Mouse (Mus musculus): Measurements from ENCODE around the gene Mettl27. TPM values are rescaled to one million over a fixed set of nuclear protein-coding genes. Genes with fewer than 3 reads are reported as not detected.

The Mettl27 gene
- polyA plus RNA-seq, 1 experiment from 2014 or later = 23.9 TPM

- no peak overlapping the region for H3K4me3 ChIP-seq (ENCODE audit: low read depth, low read length)
- no peaks in the 10 kb centered on the region for H3K27me3 ChIP-seq (ENCODE audit: insufficient read depth, low read length)
- no peak for TF ChIP-seq CTCF (IDR thresholded peaks at IDR 0.05; ENCODE audit: low read depth)
- H3K9me3 ChIP-seq (ENCODE audit: low read depth, low read length) = no peaks in the 10 kb centered on the region
- H3K4me2 ChIP-seq = no peak overlapping the region
- H3K36me3 ChIP-seq (ENCODE audit: insufficient read depth) = no peaks in the 10 kb centered on the region
- no peak overlapping the region for H3K9ac ChIP-seq
- WGBS = 7% methylated on average over 7 of the region's 7 CpGs
- DNase-seq (peak; percentile 56), ATAC-seq (ENCODE audit: insufficient read depth) (peak; percentile 56; the same call in 1 of the 2 replicates)
- no peaks in the 10 kb centered on the region; the same call in 1 of the 2 replicates for H3K4me1 ChIP-seq (ENCODE audit: insufficient read depth)
- H3K27ac ChIP-seq (ENCODE audit: low read depth) = peak overlapping the region; percentile 71; the same call in 1 of the 2 replicates
Measured at GRCm38 (mm10) chr5:134974294-134974693, 42.1 kb downstream of the Mettl27 start.

GRCm38 (mm10) chr5:134974921-134975320 is 42.8 kb downstream of the Mettl27 start:
- Histone ChIP-seq H3K4me1 (ENCODE audit: insufficient read depth) (no peaks in the 10 kb centered on the region; the same call in 1 of the 2 replicates), H3K27ac (ENCODE audit: low read depth) (no peak overlapping the region), H3K36me3 (ENCODE audit: insufficient read depth) (no peaks in the 10 kb centered on the region), H3K27me3 (ENCODE audit: insufficient read depth, low read length) (no peaks in the 10 kb centered on the region), H3K4me2 (no peak overlapping the region), H3K9me3 (ENCODE audit: low read depth, low read length) (no peaks in the 10 kb centered on the region), H3K9ac (no peak overlapping the region), H3K4me3 (ENCODE audit: low read depth, low read length) (no peak overlapping the region)
- DNase-seq (no peak), ATAC-seq (ENCODE audit: insufficient read depth) (no peak)
- no peak for TF ChIP-seq CTCF (IDR thresholded peaks at IDR 0.05; ENCODE audit: low read depth)
- WGBS = 45% methylated on average over 2 of the region's 2 CpGs

GRCm38 (mm10) chr5:134976164-134976563 is 44.0 kb downstream of the Mettl27 start:
- DNase-seq (no peak), ATAC-seq (ENCODE audit: insufficient read depth) (no peak)
- Histone ChIP-seq H3K27me3 (ENCODE audit: insufficient read depth, low read length) (no peaks in the 10 kb centered on the region), H3K4me3 (ENCODE audit: low read depth, low read length) (no peak overlapping the region), H3K27ac (ENCODE audit: low read depth) (no peak overlapping the region), H3K9ac (no peak overlapping the region), H3K36me3 (ENCODE audit: insufficient read depth) (no peaks in the 10 kb centered on the region), H3K4me2 (no peak overlapping the region), H3K4me1 (ENCODE audit: insufficient read depth) (no peaks in the 10 kb centered on the region; the same call in 1 of the 2 replicates), H3K9me3 (ENCODE audit: low read depth, low read length) (no peaks in the 10 kb centered on the region)
- no peak for TF ChIP-seq CTCF (IDR thresholded peaks at IDR 0.05; ENCODE audit: low read depth)
- 73% methylated on average over 2 of the region's 2 CpGs for WGBS

GRCm38 (mm10) chr5:134976577-134977250 is 44.5 kb downstream of the Mettl27 start:
- Histone ChIP-seq H3K36me3 (ENCODE audit: insufficient read depth) (no peaks in the 10 kb centered on the region), H3K9me3 (ENCODE audit: low read depth, low read length) (no peaks in the 10 kb centered on the region), H3K9ac (no peak overlapping the region), H3K27me3 (ENCODE audit: insufficient read depth, low read length) (no peaks in the 10 kb centered on the region), H3K4me3 (ENCODE audit: low read depth, low read length) (no peak overlapping the region), H3K27ac (ENCODE audit: low read depth) (no peak overlapping the region), H3K4me1 (ENCODE audit: insufficient read depth) (no peaks in the 10 kb centered on the region; the same call in 1 of the 2 replicates), H3K4me2 (no peak overlapping the region)
- no peak for DNase-seq
- TF ChIP-seq CTCF (IDR thresholded peaks at IDR 0.05; ENCODE audit: low read depth) = no peak
- 78% methylated on average over 14 of the region's 14 CpGs for WGBS
- ATAC-seq (ENCODE audit: insufficient read depth) = no peak

- no peak overlapping the region for H3K9ac ChIP-seq
- no peaks in the 10 kb centered on the region for H3K27me3 ChIP-seq (ENCODE audit: insufficient read depth, low read length)
- H3K9me3 ChIP-seq (ENCODE audit: low read depth, low read length) = no peaks in the 10 kb centered on the region
- 78% methylated on average over 4 of the region's 4 CpGs for WGBS
- no peaks in the 10 kb centered on the region; the same call in 1 of the 2 replicates for H3K4me1 ChIP-seq (ENCODE audit: insufficient read depth)
- TF ChIP-seq CTCF (IDR thresholded peaks at IDR 0.05; ENCODE audit: low read depth) = no peak
- no peak overlapping the region for H3K4me2 ChIP-seq
- H3K36me3 ChIP-seq (ENCODE audit: insufficient read depth) = no peaks in the 10 kb centered on the region
- no peak overlapping the region for H3K27ac ChIP-seq (ENCODE audit: low read depth)
- H3K4me3 ChIP-seq (ENCODE audit: low read depth, low read length) = no peak overlapping the region
- ATAC-seq (ENCODE audit: insufficient read depth) (no peak), DNase-seq (no peak)
Measured at GRCm38 (mm10) chr5:134977837-134978236, 45.7 kb downstream of the Mettl27 start.

GRCm38 (mm10) chr5:134981149-134981548 is 49.0 kb downstream of the Mettl27 start:
- no peak overlapping the region for H3K4me2 ChIP-seq
- no peaks in the 10 kb centered on the region for H3K9me3 ChIP-seq (ENCODE audit: low read depth, low read length)
- no peak overlapping the region for H3K27ac ChIP-seq (ENCODE audit: low read depth)
- WGBS = 60% methylated on average over 10 of the region's 10 CpGs
- DNase-seq (no peak), ATAC-seq (ENCODE audit: insufficient read depth) (no peak)
- H3K4me3 ChIP-seq (ENCODE audit: low read depth, low read length) = no peak overlapping the region
- no peak overlapping the region for H3K9ac ChIP-seq
- peaks cover 19% of the 10 kb centered on the region for H3K27me3 ChIP-seq (ENCODE audit: insufficient read depth, low read length)
- no peaks in the 10 kb centered on the region for H3K36me3 ChIP-seq (ENCODE audit: insufficient read depth)
- TF ChIP-seq CTCF (IDR thresholded peaks at IDR 0.05; ENCODE audit: low read depth) = no peak
- H3K4me1 ChIP-seq (ENCODE audit: insufficient read depth) = no peaks in the 10 kb centered on the region

GRCm38 (mm10) chr5:134983111-134983510 is 50.9 kb downstream of the Mettl27 start:
- H3K27me3 ChIP-seq (ENCODE audit: insufficient read depth, low read length) = peaks cover 39% of the 10 kb centered on the region
- no peaks in the 10 kb centered on the region for H3K36me3 ChIP-seq (ENCODE audit: insufficient read depth)
- DNase-seq (no peak), ATAC-seq (ENCODE audit: insufficient read depth) (no peak)
- H3K4me1 ChIP-seq (ENCODE audit: insufficient read depth) = no peaks in the 10 kb centered on the region
- WGBS = 53% methylated on average over 1 of the region's 1 CpGs
- no peak overlapping the region for H3K27ac ChIP-seq (ENCODE audit: low read depth)
- no peak for TF ChIP-seq CTCF (IDR thresholded peaks at IDR 0.05; ENCODE audit: low read depth)
- H3K9me3 ChIP-seq (ENCODE audit: low read depth, low read length) = no peaks in the 10 kb centered on the region
- no peak overlapping the region for H3K9ac ChIP-seq
- no peak overlapping the region for H3K4me3 ChIP-seq (ENCODE audit: low read depth, low read length)
- H3K4me2 ChIP-seq = no peak overlapping the region

Measured in lung, embryonic 14.5 days (tissue).